Mouse (Mus musculus): ENCODE results near the gene Mocs3. TPM values are rescaled to one million over a fixed set of nuclear protein-coding genes. Genes with fewer than 3 reads are reported as not detected.

Gene Mocs3
- total and polyA plus RNA-seq, 3 experiments, result 2.9 to 5.1 TPM; not detected in 1

GRCm38 (mm10) chr2:168260124-168260523 is 29.7 kb downstream of the Mocs3 start:
- no peak for TF ChIP-seq MYC (IDR thresholded peaks at IDR 0.05; ENCODE audit: low read depth, low read length)
- TF ChIP-seq JUND (IDR thresholded peaks at IDR 0.05; ENCODE audit: low read depth, low read length), result no peak
- TF ChIP-seq GABPA (IDR thresholded peaks at IDR 0.05; ENCODE audit: low read depth, low read length), result no peak
- no peak for TF ChIP-seq ZMIZ1 (IDR thresholded peaks at IDR 0.05; ENCODE audit: low read depth, low read length)
- no peak for TF ChIP-seq KAT2A (conservative IDR thresholded peaks at IDR 0.05; ENCODE audit: low read depth, low read length)
- no peak for TF ChIP-seq NELFE (IDR thresholded peaks at IDR 0.05; ENCODE audit: low read depth, low read length)
- no peak for TF ChIP-seq NRF1 (IDR thresholded peaks at IDR 0.05; ENCODE audit: insufficient read depth, low read depth, low read length, poor library complexity, severe bottlenecking)
- TF ChIP-seq USF1 (IDR thresholded peaks at IDR 0.05; ENCODE audit: low read depth, low read length), result no peak
- TF ChIP-seq E2F4 (IDR thresholded peaks at IDR 0.05; ENCODE audit: borderline replicate concordance, low read depth, low read length), result no peak
- no peak for TF ChIP-seq SMC3 (IDR thresholded peaks at IDR 0.05; ENCODE audit: low read depth, low read length)
- TF ChIP-seq ETS1 (IDR thresholded peaks at IDR 0.05; ENCODE audit: low read depth, low read length), result no peak
- TF ChIP-seq BHLHE40 (IDR thresholded peaks at IDR 0.05; ENCODE audit: borderline replicate concordance, low read depth, low read length), result no peak
- TF ChIP-seq CTCF (IDR thresholded peaks at IDR 0.05 in 2 of 3, conservative IDR thresholded peaks at IDR 0.05 in 1 of 3; ENCODE audit: control insufficient read depth in 1 of 3, insufficient read depth in 1 of 3, low read depth in 2 of 3, low read length in 3 of 3, poor library complexity in 1 of 3, severe bottlenecking in 1 of 3), result no peak
- TF ChIP-seq POLR2AphosphoS2 (IDR thresholded peaks at IDR 0.05; ENCODE audit: low read length), result no peak
- no peak for DNase-seq (ENCODE audit: low read depth, low spot score)
- no peak overlapping the region for H3K9ac ChIP-seq (ENCODE audit: control insufficient read depth, low read depth, low read length, poor library complexity, severe bottlenecking)
- no peak overlapping the region for H3K27ac ChIP-seq (ENCODE audit: control insufficient read depth, low read depth, low read length)
- H3K4me1 ChIP-seq (ENCODE audit: control insufficient read depth in 1 of 2, insufficient read depth in 2 of 2, low read length in 2 of 2), result no peaks in the 10 kb centered on the region
- H3K79me2 ChIP-seq (ENCODE audit: control insufficient read depth, insufficient read depth, low read length, poor library complexity), result no peaks in the 10 kb centered on the region
- H3K9me3 ChIP-seq (replicated peaks; ENCODE audit: insufficient read depth, low read length), result no peaks in the 10 kb centered on the region
- no peak overlapping the region for H3K4me3 ChIP-seq (ENCODE audit: control insufficient read depth in 1 of 2, insufficient read depth in 1 of 2, low read depth in 2 of 2, low read length in 2 of 2)
- H3K27me3 ChIP-seq (ENCODE audit: control insufficient read depth in 1 of 2, insufficient read depth in 2 of 2, low read length in 2 of 2), result no peaks in the 10 kb centered on the region
- no peaks in the 10 kb centered on the region for H3K36me3 ChIP-seq (ENCODE audit: control insufficient read depth in 1 of 2, insufficient read depth in 2 of 2, low read length in 2 of 2)

- no peak for TF ChIP-seq RCOR1 (IDR thresholded peaks at IDR 0.05; ENCODE audit: low read depth, low read length)
- TF ChIP-seq MAZ (IDR thresholded peaks at IDR 0.05; ENCODE audit: low read depth, low read length), result no peak
- no peak for TF ChIP-seq ETS1 (IDR thresholded peaks at IDR 0.05; ENCODE audit: low read depth, low read length)
- no peak for TF ChIP-seq TCF12 (IDR thresholded peaks at IDR 0.05; ENCODE audit: low read depth, low read length)
- no peak for TF ChIP-seq NRF1 (IDR thresholded peaks at IDR 0.05; ENCODE audit: insufficient read depth, low read depth, low read length, poor library complexity, severe bottlenecking)
- TF ChIP-seq POLR2A (IDR thresholded peaks at IDR 0.05; ENCODE audit: control insufficient read depth in 1 of 2, insufficient read depth in 1 of 2, low read depth in 1 of 2, low read length in 2 of 2, poor library complexity in 1 of 2), result no peak
- TF ChIP-seq ELF1 (IDR thresholded peaks at IDR 0.05; ENCODE audit: low read depth, low read length), result no peak
- TF ChIP-seq JUND (IDR thresholded peaks at IDR 0.05; ENCODE audit: low read depth, low read length), result no peak
- no peak for TF ChIP-seq MYB (IDR thresholded peaks at IDR 0.05; ENCODE audit: low read depth, low read length)
- TF ChIP-seq CTCF (IDR thresholded peaks at IDR 0.05 in 2 of 3, conservative IDR thresholded peaks at IDR 0.05 in 1 of 3; ENCODE audit: control insufficient read depth in 1 of 3, insufficient read depth in 1 of 3, low read depth in 2 of 3, low read length in 3 of 3, poor library complexity in 1 of 3, severe bottlenecking in 1 of 3), result no peak
- no peak for TF ChIP-seq EP300 (IDR thresholded peaks at IDR 0.05; ENCODE audit: low read depth in 1 of 2, low read length in 2 of 2)
- no peak for TF ChIP-seq SIN3A (IDR thresholded peaks at IDR 0.05; ENCODE audit: low read length)
- no peak overlapping the region for H3K9ac ChIP-seq (ENCODE audit: control insufficient read depth, low read depth, low read length, poor library complexity, severe bottlenecking)
- H3K4me1 ChIP-seq (ENCODE audit: control insufficient read depth in 1 of 2, insufficient read depth in 2 of 2, low read length in 2 of 2), result no peaks in the 10 kb centered on the region
- H3K79me2 ChIP-seq (ENCODE audit: control insufficient read depth, insufficient read depth, low read length, poor library complexity), result no peaks in the 10 kb centered on the region
- no peaks in the 10 kb centered on the region for H3K9me3 ChIP-seq (replicated peaks; ENCODE audit: insufficient read depth, low read length)
- no peaks in the 10 kb centered on the region for H3K27me3 ChIP-seq (ENCODE audit: control insufficient read depth in 1 of 2, insufficient read depth in 2 of 2, low read length in 2 of 2)
- H3K36me3 ChIP-seq (ENCODE audit: control insufficient read depth in 1 of 2, insufficient read depth in 2 of 2, low read length in 2 of 2), result no peaks in the 10 kb centered on the region
- H3K4me3 ChIP-seq (ENCODE audit: control insufficient read depth in 1 of 2, insufficient read depth in 1 of 2, low read depth in 2 of 2, low read length in 2 of 2), result no peak overlapping the region
- H3K27ac ChIP-seq (ENCODE audit: control insufficient read depth, low read depth, low read length), result no peak overlapping the region
- DNase-seq (ENCODE audit: low read depth, low spot score), result no peak
Measured at GRCm38 (mm10) chr2:168260900-168261299, 30.5 kb downstream of the Mocs3 start.
